ENCODE assay signal across 7 mouse cellular contexts in genomic region chr8:106932376-106933065, GRCm38 (mm10). TPM values are rescaled to one million over a fixed set of nuclear protein-coding genes. Genes with fewer than 3 reads are reported as not detected.
A peak's percentile ranks its signal among the peaks of the same experiment; 100 is the strongest.
DNase-seq lines count a peak whose midpoint lies in the region; ATAC-seq and TF ChIP-seq lines count a peak whose summit lies in the region.

No protein-coding gene starts in this region.

- H3K36me3 ChIP-seq in embryonic facial prominence, embryonic 15.5 days: no peaks in the 10 kb centered on the region
- no peaks in the 10 kb centered on the region for H3K36me3 ChIP-seq in hindbrain, embryonic 13.5 days
- H3K36me3 ChIP-seq in limb, embryonic 14.5 days (ENCODE audit: control insufficient read depth, insufficient read depth, low read length): no peaks in the 10 kb centered on the region
- H3K36me3 ChIP-seq in neural tube, embryonic 12.5 days: no peaks in the 10 kb centered on the region

- ATAC-seq in embryonic facial prominence, embryonic 15.5 days (ENCODE audit: insufficient number of reproducible peaks, low FRiP score, low TSS enrichment, low read depth): no peak
- ATAC-seq in hindbrain, embryonic 13.5 days (ENCODE audit: low FRiP score): no peak
- 0 out of 2 replicates have a peak, but pooled peaks have one; percentile 9 for ATAC-seq in limb, embryonic 14.5 days (ENCODE audit: low FRiP score, low read depth)
- no peak for ATAC-seq in neural tube, embryonic 12.5 days (ENCODE audit: low FRiP score, low read depth)

- peak overlapping the region; percentile 47 for H3K4me2 ChIP-seq in embryonic facial prominence, embryonic 15.5 days (replicated peaks)
- H3K4me2 ChIP-seq in hindbrain, embryonic 13.5 days: peak overlapping the region; percentile 42
- H3K4me2 ChIP-seq in limb, embryonic 14.5 days (replicated peaks; ENCODE audit: low read depth, low read length, severe bottlenecking): peak overlapping the region; percentile 52
- peak overlapping the region; percentile 46 for H3K4me2 ChIP-seq in neural tube, embryonic 12.5 days (replicated peaks)

- H3K4me1 ChIP-seq in embryonic facial prominence, embryonic 15.5 days: peaks cover 40% of the 10 kb centered on the region
- peaks cover 26% of the 10 kb centered on the region for H3K4me1 ChIP-seq in hindbrain, embryonic 13.5 days (replicated peaks)
- peaks cover 36% of the 10 kb centered on the region for H3K4me1 ChIP-seq in limb, embryonic 14.5 days (ENCODE audit: control insufficient read depth, insufficient read depth, low read length)
- H3K4me1 ChIP-seq in neural tube, embryonic 12.5 days: peaks cover 15% of the 10 kb centered on the region

- no peaks in the 10 kb centered on the region for H3K9me3 ChIP-seq in embryonic facial prominence, embryonic 15.5 days (replicated peaks)
- no peaks in the 10 kb centered on the region for H3K9me3 ChIP-seq in hindbrain, embryonic 13.5 days
- H3K9me3 ChIP-seq in limb, embryonic 14.5 days (ENCODE audit: control insufficient read depth, low read length): no peaks in the 10 kb centered on the region
- H3K9me3 ChIP-seq in neural tube, embryonic 12.5 days: no peaks in the 10 kb centered on the region

- no peak overlapping the region for H3K9ac ChIP-seq in embryonic facial prominence, embryonic 15.5 days
- peak overlapping the region; percentile 35; the same call in 1 of the 2 replicates for H3K9ac ChIP-seq in hindbrain, embryonic 13.5 days
- H3K9ac ChIP-seq in limb, embryonic 14.5 days (ENCODE audit: low read depth, low read length, severe bottlenecking): 0 out of 2 replicates have a peak overlapping the region, but pooled peaks have one; percentile 12
- H3K9ac ChIP-seq in neural tube, embryonic 12.5 days: 0 out of 2 replicates have a peak overlapping the region, but pooled peaks have one; percentile 17

- no peaks in the 10 kb centered on the region for H3K27me3 ChIP-seq in embryonic facial prominence, embryonic 15.5 days
- H3K27me3 ChIP-seq in hindbrain, embryonic 13.5 days: peaks cover 23% of the 10 kb centered on the region
- H3K27me3 ChIP-seq in limb, embryonic 14.5 days (ENCODE audit: control insufficient read depth, insufficient read depth, low read length): no peaks in the 10 kb centered on the region
- H3K27me3 ChIP-seq in neural tube, embryonic 12.5 days (replicated peaks): peaks cover 12% of the 10 kb centered on the region; the same call in 1 of the 2 replicates

- no peak for TF ChIP-seq POLR2A in limb, embryonic 14.5 days (IDR thresholded peaks at IDR 0.05; ENCODE audit: borderline replicate concordance, extremely low read depth, insufficient read depth, insufficient read length)

- H3K27ac ChIP-seq in embryonic facial prominence, embryonic 15.5 days (replicated peaks): peak overlapping the region; percentile 49; the same call in 1 of the 2 replicates
- peak overlapping the region; percentile 48; the same call in 1 of the 2 replicates for H3K27ac ChIP-seq in hindbrain, embryonic 13.5 days
- H3K27ac ChIP-seq in limb, embryonic 14.5 days (replicated peaks; ENCODE audit: low read depth, low read length): peak overlapping the region; percentile 33; the same call in 1 of the 2 replicates
- no peak overlapping the region for H3K27ac ChIP-seq in neural tube, embryonic 12.5 days

- H3K4me3 ChIP-seq in embryonic facial prominence, embryonic 15.5 days (replicated peaks): peak overlapping the region; percentile 26
- peak overlapping the region; percentile 14; the same call in 1 of the 2 replicates for H3K4me3 ChIP-seq in hindbrain, embryonic 13.5 days
- peak overlapping the region; percentile 17; the same call in 1 of the 2 replicates for H3K4me3 ChIP-seq in limb, embryonic 14.5 days (replicated peaks; ENCODE audit: low read length)
- no peak overlapping the region for H3K4me3 ChIP-seq in neural tube, embryonic 12.5 days

- peak; percentile 25 for DNase-seq in thymus, postnatal 4 days
- DNase-seq in thymus, postnatal 0 days (ENCODE audit: low spot score): no peak
- DNase-seq in limb, embryonic 14.5 days (ENCODE audit: low spot score): peak; percentile 67
- no peak for DNase-seq in adipocyte (ENCODE audit: low spot score)

- WGBS in embryonic facial prominence, embryonic 15.5 days: 5% methylated on average over 22 of the region's 22 CpGs
- 19% methylated on average over 22 of the region's 22 CpGs for WGBS in hindbrain, embryonic 13.5 days
- WGBS in limb, embryonic 14.5 days: 7% methylated on average over 22 of the region's 22 CpGs
- 19% methylated on average over 22 of the region's 22 CpGs for WGBS in neural tube, embryonic 12.5 days

RNA-seq across cellular contexts. Expression of gene Sntb2, which starts 3.0 kb away (rescaled TPM):
- polyA plus RNA-seq in thymus, postnatal 0 days (2015; fragmentation: Nextera tagmentation; extraction: Ambion mirVana): 5.9 and 10.0 TPM in 2 replicates
- 18.3 and 21.6 TPM in 2 replicates for polyA plus RNA-seq in embryonic facial prominence, embryonic 15.5 days (2015; fragmentation: Nextera tagmentation; extraction: Ambion mirVana)
- polyA plus RNA-seq in hindbrain, embryonic 13.5 days (2015; fragmentation: Nextera tagmentation; extraction: Ambion mirVana): 5.9 and 7.9 TPM in 2 replicates
- polyA plus RNA-seq in limb, embryonic 14.5 days (2012; rRNA removed): 13.9 and 15.4 TPM in 2 replicates
- 20.4 and 20.7 TPM in 2 replicates for polyA plus RNA-seq in limb, embryonic 14.5 days (2014; fragmentation: Nextera tagmentation; extraction: Ambion mirVana)
- 9.6 TPM in 2 replicates for polyA plus RNA-seq in neural tube, embryonic 12.5 days (2016; fragmentation: Nextera tagmentation; extraction: Ambion mirVana)

RNA-seq across cellular contexts. Expression of gene Utp4, which starts 39.1 kb away (rescaled TPM):
- 69.4 and 70.7 TPM in 2 replicates for polyA plus RNA-seq in thymus, postnatal 0 days (2015; fragmentation: Nextera tagmentation; extraction: Ambion mirVana)
- polyA plus RNA-seq in embryonic facial prominence, embryonic 15.5 days (2015; fragmentation: Nextera tagmentation; extraction: Ambion mirVana): 59.7 and 60.5 TPM in 2 replicates
- 45.5 and 47.3 TPM in 2 replicates for polyA plus RNA-seq in hindbrain, embryonic 13.5 days (2015; fragmentation: Nextera tagmentation; extraction: Ambion mirVana)
- polyA plus RNA-seq in limb, embryonic 14.5 days (2012; rRNA removed): 50.7 and 53.3 TPM in 2 replicates
- polyA plus RNA-seq in limb, embryonic 14.5 days (2014; fragmentation: Nextera tagmentation; extraction: Ambion mirVana): 61.9 and 64.0 TPM in 2 replicates
- 48.5 and 53.4 TPM in 2 replicates for polyA plus RNA-seq in neural tube, embryonic 12.5 days (2016; fragmentation: Nextera tagmentation; extraction: Ambion mirVana)

Comparison
In these comparisons a context has a peak if more than half of its experiments do, and no peak if none do; other contexts are left out.
1. DNase-seq: peak in thymus, postnatal 4 days (single experiment) and limb, embryonic 14.5 days (single experiment); none in thymus, postnatal 0 days (single experiment) and adipocyte (single experiment).
2. Peak in every context shown above with its lines, with median percentiles within 50 percentile points of each other: H3K4me2 ChIP-seq.